Mouse (Mus musculus): ENCODE data around the gene Gm20795. TPM values are rescaled to one million over a fixed set of nuclear protein-coding genes. Genes with fewer than 3 reads are reported as not detected.
"Not testable (repeated sequence)": the region's sequence is repeated elsewhere in the genome, so short reads cannot be mapped to it uniquely, and the experiment has no call there.

Gene Gm20795
- not detected in 2 replicates for polyA plus RNA-seq (2016; fragmentation: Nextera tagmentation; extraction: Ambion mirVana)

- not testable (repeated sequence) for H3K4me3 ChIP-seq; ATAC-seq (ENCODE audit: low FRiP score, low read depth); H3K36me3 ChIP-seq; H3K27me3 ChIP-seq (replicated peaks); H3K9me3 ChIP-seq; H3K4me2 ChIP-seq (replicated peaks); H3K4me1 ChIP-seq; H3K27ac ChIP-seq; H3K9ac ChIP-seq
Observed at GRCm38 (mm10) chrY:40804614-40805013, at the start of gene Gm20795. Gene Gm20795 (plus strand): TSS chrY:40804914.

GRCm38 (mm10) chrY:40775665-40776064 is 29.0 kb upstream of the Gm20795 start, which contains the start of gene Gm21797:
Gene Gm21797 (minus strand): TSS chrY:40775765.
- H3K27ac ChIP-seq; H3K27me3 ChIP-seq (replicated peaks); H3K4me2 ChIP-seq (replicated peaks); H3K4me3 ChIP-seq; ATAC-seq (ENCODE audit: low FRiP score, low read depth); H3K9ac ChIP-seq; H3K4me1 ChIP-seq; H3K36me3 ChIP-seq; H3K9me3 ChIP-seq: not testable (repeated sequence)
- WGBS = no CpG with 5 or more reads among the region's 3 CpGs

Other genes with a start within 250 kb of the Gm20795 start
- not detected in 2 replicates for gene Gm21852, start 152.9 kb upstream of the Gm20795 start, polyA plus RNA-seq (2016; fragmentation: Nextera tagmentation; extraction: Ambion mirVana)
- not detected in 2 replicates for gene Gm21797, start 29.1 kb upstream of the Gm20795 start, polyA plus RNA-seq (2016; fragmentation: Nextera tagmentation; extraction: Ambion mirVana)

All from neural tube, embryonic 12.5 days (tissue).